Mouse (Mus musculus) spleen, adult 2 months (tissue): ENCODE data around the gene Psmd7. TPM values are rescaled to one million over a fixed set of nuclear protein-coding genes. Genes with fewer than 3 reads are reported as not detected.

Source experiments
- DNase-seq, 2 experiments: peaks; one replicate each; pipeline versions ENCODE4 v3.0.0 to v3.0.0-alpha.2; 2012 to 2021; ENCODE audit warnings: low spot score in 2 of 2, low read depth in 1 of 2
- H3K27ac ChIP-seq: fragments of 200-500 bp; 2 replicates; pipeline ENCODE4 v1.5.1; 2012; ENCODE audit warnings: low read length, inconsistent platforms; ENCODE audit not compliant: insufficient read depth
- H3K27me3 ChIP-seq: fragments of 200-500 bp; 2 replicates; pipeline ENCODE4 v1.6.1; 2012; ENCODE audit warnings: mild to moderate bottlenecking, moderate library complexity, low read length, inconsistent platforms; ENCODE audit not compliant: control insufficient read depth, insufficient read depth
- H3K36me3 ChIP-seq: fragments of 200-500 bp; 2 replicates; pipeline ENCODE4 v1.6.1; 2012; ENCODE audit warnings: mild to moderate bottlenecking, low read length, inconsistent platforms; ENCODE audit not compliant: control insufficient read depth, insufficient read depth
- H3K4me1 ChIP-seq: fragments of 200-500 bp; 2 replicates; pipeline ENCODE4 v1.6.1; 2011; ENCODE audit warnings: inconsistent platforms; ENCODE audit not compliant: control insufficient read depth, insufficient read depth, insufficient read length
- H3K4me3 ChIP-seq: fragments of 200-500 bp; 2 replicates; pipeline ENCODE4 v1.5.1; 2011; ENCODE audit warnings: mild to moderate bottlenecking, inconsistent platforms; ENCODE audit not compliant: insufficient read depth, insufficient read length; ENCODE audit errors: extremely low read depth
- CTCF ChIP-seq: fragments of 200-500 bp; IDR thresholded peaks from 2 replicates; pipeline ENCODE4 v1.5.1; 2011; ENCODE audit warnings: mild to moderate bottlenecking, inconsistent platforms; ENCODE audit not compliant: insufficient read depth, insufficient read length, insufficient replicate concordance; ENCODE audit errors: extremely low read depth
- POLR2A ChIP-seq: fragments of 200-500 bp; IDR thresholded peaks from 2 replicates; pipeline ENCODE4 v1.6.1; 2011; ENCODE audit warnings: low read depth, low read length, inconsistent platforms
- WGBS: fragments of 180-500 bp; shearing (Covaris S2); methylation state at CpG from one replicate; pipeline ENCODE4 v1.1.7; 2018; 5-methylcytosine and 5-hydroxymethylcytosine counted together
- polyA plus RNA-seq: library from polyadenylated mRNA; depleted of rRNA; stranded (reverse); fragments of >200 nt; gene quantifications from 2 replicates; pipeline ENCODE4 v1.2.3, GENCODE M21; 2012

Psmd7 gene
- polyA plus RNA-seq, 1 experiment: 22.0 TPM

- H3K36me3 ChIP-seq: peaks cover 36% of the 10 kb centered on the region
- no peak for TF ChIP-seq CTCF
- TF ChIP-seq POLR2A: no peak
- DNase-seq: no peak
- no peak overlapping the region for H3K27ac ChIP-seq
- 92% methylated on average over 8 of the region's 8 CpGs for WGBS
- no peaks in the 10 kb centered on the region for H3K27me3 ChIP-seq
- no peaks in the 10 kb centered on the region for H3K4me1 ChIP-seq
- H3K4me3 ChIP-seq: no peak overlapping the region
These were observed 41.4 kb downstream of the Psmd7 start for GRCm38 (mm10) chr8:107546817-107547216.

GRCm38 (mm10) chr8:107546154-107546553 lies 42.1 kb downstream of the Psmd7 start:
- TF ChIP-seq POLR2A (no peak), CTCF (no peak)
- no peak for DNase-seq
- Histone ChIP-seq H3K36me3 (peaks cover 39% of the 10 kb centered on the region), H3K27ac (no peak overlapping the region), H3K4me1 (no peaks in the 10 kb centered on the region), H3K4me3 (no peak overlapping the region), H3K27me3 (no peaks in the 10 kb centered on the region)
- WGBS: 98% methylated on average over 4 of the region's 4 CpGs

- H3K4me1 ChIP-seq: no peaks in the 10 kb centered on the region
- TF ChIP-seq POLR2A (no peak), CTCF (no peak)
- WGBS: 96% methylated on average over 11 of the region's 11 CpGs
- DNase-seq: no peak
- no peaks in the 10 kb centered on the region for H3K27me3 ChIP-seq
- no peak overlapping the region for H3K27ac ChIP-seq
- H3K36me3 ChIP-seq: peaks cover 40% of the 10 kb centered on the region
- H3K4me3 ChIP-seq: no peak overlapping the region
These were observed 42.6 kb downstream of the Psmd7 start for GRCm38 (mm10) chr8:107545621-107546152.

- DNase-seq: no peak
- Histone ChIP-seq H3K27ac (no peak overlapping the region), H3K36me3 (peaks cover 43% of the 10 kb centered on the region), H3K4me3 (no peak overlapping the region), H3K4me1 (no peaks in the 10 kb centered on the region), H3K27me3 (no peaks in the 10 kb centered on the region)
- 85% methylated on average over 10 of the region's 10 CpGs for WGBS
- TF ChIP-seq POLR2A (no peak), CTCF (no peak)
These were observed 43.6 kb downstream of the Psmd7 start for GRCm38 (mm10) chr8:107544651-107545174.

GRCm38 (mm10) chr8:107544211-107544610 lies 44.1 kb downstream of the Psmd7 start:
- Histone ChIP-seq H3K27ac (no peak overlapping the region), H3K4me1 (no peaks in the 10 kb centered on the region), H3K27me3 (no peaks in the 10 kb centered on the region), H3K36me3 (peaks cover 40% of the 10 kb centered on the region), H3K4me3 (no peak overlapping the region)
- no peak for DNase-seq
- WGBS: 97% methylated on average over 8 of the region's 8 CpGs
- no peak for TF ChIP-seq POLR2A
- TF ChIP-seq CTCF: no peak

GRCm38 (mm10) chr8:107543714-107544113 lies 44.5 kb downstream of the Psmd7 start:
- H3K4me1 ChIP-seq: no peaks in the 10 kb centered on the region

GRCm38 (mm10) chr8:107542151-107542550 lies 46.1 kb downstream of the Psmd7 start:
- 82% methylated on average over 3 of the region's 3 CpGs for WGBS
- Histone ChIP-seq H3K36me3 (peaks cover 36% of the 10 kb centered on the region), H3K4me1 (no peaks in the 10 kb centered on the region), H3K27ac (no peak overlapping the region), H3K27me3 (no peaks in the 10 kb centered on the region), H3K4me3 (no peak overlapping the region)
- no peak for DNase-seq
- TF ChIP-seq POLR2A: no peak
- TF ChIP-seq CTCF: no peak

More at GRCm38 (mm10) chr8:107543714-107544113, 44.5 kb downstream of the Psmd7 start:
- Histone ChIP-seq H3K36me3 (peaks cover 37% of the 10 kb centered on the region), H3K27me3 (no peaks in the 10 kb centered on the region), H3K27ac (no peak overlapping the region), H3K4me3 (no peak overlapping the region)
- no peak for DNase-seq
- 78% methylated on average over 11 of the region's 11 CpGs for WGBS
- no peak for TF ChIP-seq CTCF
- TF ChIP-seq POLR2A: no peak
